1 mouse cellular context compared by ENCODE assay signal in the genomic region with DNA sequence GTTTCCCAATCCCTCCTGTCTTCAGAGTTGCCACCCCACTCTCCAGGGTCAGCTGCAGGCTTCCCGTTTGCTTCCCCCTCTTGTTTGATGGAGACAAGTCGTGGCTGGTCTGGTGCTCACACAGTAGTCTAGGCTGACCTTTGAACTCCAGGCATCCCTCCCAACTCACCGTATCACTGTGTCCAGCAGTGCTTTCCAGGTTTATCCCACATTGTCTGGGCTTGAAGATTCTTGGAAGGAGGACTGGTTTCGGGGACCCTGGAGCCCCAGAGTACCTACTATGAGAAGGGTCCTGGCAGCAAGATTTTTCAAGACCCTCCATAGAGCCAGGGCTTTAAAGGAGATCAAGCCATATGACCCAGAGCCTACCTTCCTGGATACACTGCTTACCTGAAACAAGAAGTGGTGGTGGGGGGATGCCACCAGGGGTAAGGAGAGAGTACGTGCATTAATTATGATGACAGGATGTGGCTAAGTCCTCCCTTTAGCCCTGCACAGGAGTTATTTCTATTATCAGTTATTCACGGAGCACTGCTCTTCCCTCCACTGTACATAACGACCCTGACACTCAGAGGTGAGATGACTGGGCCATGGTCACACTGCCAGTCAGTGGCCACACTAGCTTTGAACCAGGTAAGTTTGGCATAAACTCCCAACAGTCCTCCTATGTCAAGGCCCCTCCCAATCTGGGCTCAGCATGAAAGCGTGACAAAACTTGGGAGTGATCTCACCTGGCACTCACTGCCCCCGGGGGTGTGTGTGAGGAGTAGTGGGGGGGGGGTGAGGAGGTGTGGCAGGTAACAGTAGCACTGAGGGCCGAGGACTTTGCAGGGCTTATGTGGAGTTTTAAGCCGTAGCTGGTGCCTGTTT.
TF ChIP-seq lines count a peak whose summit lies in the region.

No protein-coding gene starts in this region.

TF ChIP-seq in ES-E14, 5 proteins besides CTCF, POLR2A, EP300 and RAD21 (continued from another document):
- TF ChIP-seq ZNF384 (IDR thresholded peaks at IDR 0.05; ENCODE audit: low read depth, low read length) (no peak), HCFC1 (IDR thresholded peaks at IDR 0.05; ENCODE audit: borderline replicate concordance, insufficient read depth, low read length) (no peak), MAFK (IDR thresholded peaks at IDR 0.05; ENCODE audit: insufficient read depth, low read depth, low read length) (no peak), ZC3H11A (IDR thresholded peaks at IDR 0.05; ENCODE audit: borderline replicate concordance, low read depth, low read length) (no peak)
